Mouse (Mus musculus) midbrain, postnatal 0 days (tissue): Measurements from ENCODE around the gene Zfp260. TPM values are rescaled to one million over a fixed set of nuclear protein-coding genes. Genes with fewer than 3 reads are reported as not detected.

Source experiments
- ATAC-seq: fragments of 200-750 bp; cut with Nextera tagmentation; 2 replicates; pipeline ENCODE4 v1.8.0; 2017; ENCODE audit warnings: moderate number of reproducible peaks, mild to moderate bottlenecking, moderate TSS enrichment, moderate library complexity; ENCODE audit not compliant: low FRiP score
- DNase-seq: peaks from one replicate; pipeline ENCODE4 v3.0.0-alpha.2; 2015; ENCODE audit warnings: low spot score
- H3K27ac ChIP-seq: fragments of 300-500 bp; sonication (generic); 2 replicates; pipeline ENCODE4 v1.5.1; 2014; ENCODE audit warnings: low read depth, mild to moderate bottlenecking, low read length, mixed read lengths
- H3K27me3 ChIP-seq: fragments of 300-500 bp; sonication (generic); 2 replicates; pipeline ENCODE4 v1.6.1; 2014; ENCODE audit warnings: low read length, control low read depth, mixed read lengths; ENCODE audit not compliant: insufficient read depth
- H3K36me3 ChIP-seq: fragments of 300-500 bp; sonication (generic); 2 replicates; pipeline ENCODE4 v1.6.1; 2014; ENCODE audit warnings: low read length, control low read depth, mixed read lengths; ENCODE audit not compliant: insufficient read depth
- H3K4me1 ChIP-seq: fragments of 300-500 bp; sonication (generic); 2 replicates; pipeline ENCODE4 v1.6.1; 2014; ENCODE audit warnings: mild to moderate bottlenecking, control low read depth, antibody characterized with exemption, low read length, mixed read lengths; ENCODE audit not compliant: insufficient read depth
- H3K4me2 ChIP-seq: fragments of 300-500 bp; sonication (generic); 2 replicates; pipeline ENCODE4 v1.6.1; 2014; ENCODE audit warnings: low read depth, mild to moderate bottlenecking, low read length, mixed read lengths; ENCODE audit not compliant: poor library complexity, severe bottlenecking
- H3K4me3 ChIP-seq: fragments of 300-500 bp; sonication (generic); 2 replicates; pipeline ENCODE4 v1.5.1; 2014; ENCODE audit warnings: low read depth, mild to moderate bottlenecking, low read length, moderate library complexity
- H3K9ac ChIP-seq: fragments of 300-500 bp; sonication (generic); replicated peaks from 2 replicates; pipeline ENCODE4 v1.6.1; 2014; ENCODE audit warnings: mild to moderate bottlenecking, low read length, moderate library complexity, mixed read lengths; ENCODE audit not compliant: poor library complexity, severe bottlenecking
- H3K9me3 ChIP-seq: fragments of 300-500 bp; sonication (generic); 2 replicates; pipeline ENCODE4 v1.6.1; 2016; ENCODE audit warnings: low read length, control low read depth
- CTCF ChIP-seq: IDR thresholded peaks from 2 replicates; pipeline ENCODE4 v1.5.1; 2016; ENCODE audit warnings: antibody characterized with exemption, mild to moderate bottlenecking
- WGBS: fragments of 180-500 bp; shearing (Covaris S2); extraction: QIAGEN DNeasy Blood & Tissue Kit; methylation state at CpG from one replicate; pipeline ENCODE4 v1.1.7; 2014; 5-methylcytosine and 5-hydroxymethylcytosine counted together
- microRNA-seq: library from miRNA; unstranded; fragments of <30 nt; microRNA quantifications from one replicate; pipeline ENCODE4, GENCODE M21; 2016; ENCODE audit warnings: borderline number of aligned reads
- polyA plus RNA-seq: library from polyadenylated mRNA; unstranded; fragments of >200 nt; fragmentation: Nextera tagmentation; extraction: Ambion mirVana; gene quantifications from 2 replicates; pipeline ENCODE4 v1.2.1, GENCODE M21; 2015
- total RNA-seq: library from RNA; depleted of rRNA; stranded (reverse); fragments of >200 nt; gene quantifications from 2 replicates; pipeline ENCODE4 v1.2.3, GENCODE M21; 2014; rRNA removed

Gene Zfp260
- total and polyA plus RNA-seq, 2 experiments from 2014 or later: 39.4 to 43.6 TPM

GRCm38 (mm10) chr7:30143555-30144209 is 49.1 kb downstream of the Zfp260 start:
- Histone ChIP-seq H3K9me3 (0 out of 2 replicates have a peak, but pooled peaks cover 4% of the 10 kb centered on the region), H3K36me3 (0 out of 2 replicates have a peak, but pooled peaks cover 2% of the 10 kb centered on the region), H3K4me3 (peak overlapping the region; percentile 58), H3K4me1 (no peaks in the 10 kb centered on the region), H3K27ac (peak overlapping the region; percentile 70), H3K27me3 (no peaks in the 10 kb centered on the region), H3K4me2 (peak overlapping the region; percentile 71), H3K9ac (peak overlapping the region; percentile 66)
- WGBS: 3% methylated on average over 35 of the region's 35 CpGs
- peak; percentile 93 for DNase-seq
- ATAC-seq: peak; percentile 92
- peak; percentile 23; the same call in 1 of the 2 replicates for TF ChIP-seq CTCF

GRCm38 (mm10) chr7:30147011-30147410 is 52.4 kb downstream of the Zfp260 start:
- DNase-seq (no peak), ATAC-seq (no peak)
- 94% methylated on average over 5 of the region's 5 CpGs for WGBS
- Histone ChIP-seq H3K36me3 (peaks cover 1% of the 10 kb centered on the region; the same call in 1 of the 2 replicates), H3K4me2 (no peak overlapping the region), H3K27ac (no peak overlapping the region), H3K9ac (no peak overlapping the region), H3K27me3 (no peaks in the 10 kb centered on the region), H3K4me3 (no peak overlapping the region), H3K9me3 (peaks cover 17% of the 10 kb centered on the region), H3K4me1 (no peaks in the 10 kb centered on the region)
- no peak for TF ChIP-seq CTCF

GRCm38 (mm10) chr7:30154040-30154439 is 59.5 kb downstream of the Zfp260 start:
- Histone ChIP-seq H3K27ac (no peak overlapping the region), H3K4me1 (no peaks in the 10 kb centered on the region), H3K36me3 (peaks cover 31% of the 10 kb centered on the region), H3K9me3 (peaks cover 37% of the 10 kb centered on the region), H3K4me3 (no peak overlapping the region), H3K27me3 (no peaks in the 10 kb centered on the region), H3K4me2 (no peak overlapping the region), H3K9ac (no peak overlapping the region)
- no peak for DNase-seq
- no peak for ATAC-seq
- TF ChIP-seq CTCF: no peak
- WGBS: 97% methylated on average over 1 of the region's 1 CpGs

- no peak overlapping the region for H3K27ac ChIP-seq
- peaks cover 42% of the 10 kb centered on the region for H3K36me3 ChIP-seq
- ATAC-seq (no peak), DNase-seq (no peak)
- no peak overlapping the region for H3K4me2 ChIP-seq
- H3K9me3 ChIP-seq: peaks cover 35% of the 10 kb centered on the region
- no peak overlapping the region for H3K4me3 ChIP-seq
- no peak overlapping the region for H3K9ac ChIP-seq
- H3K27me3 ChIP-seq: no peaks in the 10 kb centered on the region
- no peak for TF ChIP-seq CTCF
- no peaks in the 10 kb centered on the region for H3K4me1 ChIP-seq
- 99% methylated on average over 3 of the region's 3 CpGs for WGBS
These were observed 60.9 kb downstream of the Zfp260 start for GRCm38 (mm10) chr7:30155507-30155906.

Small RNA genes within 50 kb of the gene (microRNA-seq; reads per million reads assigned to microRNA genes)
- gene Gm23368: not detected

Other genes starting within 250 kb of the Zfp260 start
- gene Zfp940, start 241.1 kb upstream of the Zfp260 start, total RNA-seq: 11.7 and 12.3 TPM in 2 replicates
- gene Zfp940, start 241.1 kb upstream of the Zfp260 start, polyA plus RNA-seq: 12.7 and 13.1 TPM in 2 replicates
- gene Zfp420, start 234.8 kb upstream of the Zfp260 start, total RNA-seq: 20.4 and 24.5 TPM in 2 replicates
- 14.7 and 16.2 TPM in 2 replicates for gene Zfp420, start 234.8 kb upstream of the Zfp260 start, polyA plus RNA-seq
- gene Zfp27, start 188.2 kb upstream of the Zfp260 start, total RNA-seq: 15.7 and 18.0 TPM in 2 replicates
- 7.9 and 8.5 TPM in 2 replicates for gene Zfp27, start 188.2 kb upstream of the Zfp260 start, polyA plus RNA-seq
- 6.6 and 7.9 TPM in 2 replicates for gene Zfp383, start 186.6 kb upstream of the Zfp260 start, total RNA-seq
- gene Zfp383, start 186.6 kb upstream of the Zfp260 start, polyA plus RNA-seq: 5.4 and 5.8 TPM in 2 replicates
- gene Zfp74, start 140.7 kb upstream of the Zfp260 start, total RNA-seq: 12.8 and 13.3 TPM in 2 replicates
- gene Zfp74, start 140.7 kb upstream of the Zfp260 start, polyA plus RNA-seq: 15.9 and 17.1 TPM in 2 replicates
- 8.2 and 12.6 TPM in 2 replicates for gene Zfp568, start 110.8 kb upstream of the Zfp260 start, total RNA-seq
- gene Zfp568, start 110.8 kb upstream of the Zfp260 start, polyA plus RNA-seq: 2.0 and 2.5 TPM in 2 replicates
- gene Zfp14, start 43.4 kb upstream of the Zfp260 start, total RNA-seq: 13.0 and 16.5 TPM in 2 replicates
- 5.8 and 8.7 TPM in 2 replicates for gene Zfp14, start 43.4 kb upstream of the Zfp260 start, polyA plus RNA-seq
- 5.3 and 6.4 TPM in 2 replicates for gene Zfp82, start 21.9 kb upstream of the Zfp260 start, total RNA-seq
- 5.4 and 6.4 TPM in 2 replicates for gene Zfp82, start 21.9 kb upstream of the Zfp260 start, polyA plus RNA-seq
- not detected in 2 replicates for gene Gm26920, start 4.4 kb upstream of the Zfp260 start, total RNA-seq
- 0.63 and 1.3 TPM in 2 replicates for gene Gm26920, start 4.4 kb upstream of the Zfp260 start, polyA plus RNA-seq
- 0.93 and 3.8 TPM in 2 replicates for gene Zfp566, start 4.2 kb upstream of the Zfp260 start, total RNA-seq
- 16.2 and 18.0 TPM in 2 replicates for gene Zfp566, start 4.2 kb upstream of the Zfp260 start, polyA plus RNA-seq
- gene Zfp382, start 27.2 kb downstream of the Zfp260 start, total RNA-seq: 23.0 and 24.7 TPM in 2 replicates
- 14.5 and 14.7 TPM in 2 replicates for gene Zfp382, start 27.2 kb downstream of the Zfp260 start, polyA plus RNA-seq
- 49.8 and 52.1 TPM in 2 replicates for gene Zfp146, start 75.0 kb downstream of the Zfp260 start, total RNA-seq
- 5.9 and 7.2 TPM in 2 replicates for gene Zfp146, start 75.0 kb downstream of the Zfp260 start, polyA plus RNA-seq
- gene Cox7a1, start 89.4 kb downstream of the Zfp260 start, total RNA-seq: not detected in 2 replicates
- 7.3 and 8.8 TPM in 2 replicates for gene Cox7a1, start 89.4 kb downstream of the Zfp260 start, polyA plus RNA-seq
- 201 and 272 TPM in 2 replicates for gene Capns1, start 104.0 kb downstream of the Zfp260 start, total RNA-seq
- gene Capns1, start 104.0 kb downstream of the Zfp260 start, polyA plus RNA-seq: 58.0 and 62.4 TPM in 2 replicates
- 93.3 and 126 TPM in 2 replicates for gene Polr2i, start 137.2 kb downstream of the Zfp260 start, total RNA-seq
- gene Polr2i, start 137.2 kb downstream of the Zfp260 start, polyA plus RNA-seq: 190 and 196 TPM in 2 replicates
- 127 and 149 TPM in 2 replicates for gene Tbcb, start 137.5 kb downstream of the Zfp260 start, total RNA-seq
- gene Tbcb, start 137.5 kb downstream of the Zfp260 start, polyA plus RNA-seq: 483 and 527 TPM in 2 replicates
- gene Ovol3, start 140.9 kb downstream of the Zfp260 start, total RNA-seq: not detected in 2 replicates
- not detected in 2 replicates for gene Ovol3, start 140.9 kb downstream of the Zfp260 start, polyA plus RNA-seq
- 0.71 TPM in 1 of 2 replicates, not detected in the other for gene Thap8, start 185.3 kb downstream of the Zfp260 start, total RNA-seq
- 0.38 and 0.57 TPM in 2 replicates for gene Thap8, start 185.3 kb downstream of the Zfp260 start, polyA plus RNA-seq
- 1.7 and 24.3 TPM in 2 replicates for gene Wdr62, start 185.6 kb downstream of the Zfp260 start, total RNA-seq
- gene Wdr62, start 185.6 kb downstream of the Zfp260 start, polyA plus RNA-seq: 3.3 and 4.1 TPM in 2 replicates
- 140 and 197 TPM in 2 replicates for gene Clip3, start 197.0 kb downstream of the Zfp260 start, total RNA-seq
- gene Clip3, start 197.0 kb downstream of the Zfp260 start, polyA plus RNA-seq: 144 and 155 TPM in 2 replicates
- 76.1 and 121 TPM in 2 replicates for gene Alkbh6, start 213.9 kb downstream of the Zfp260 start, total RNA-seq
- 129 and 140 TPM in 2 replicates for gene Alkbh6, start 213.9 kb downstream of the Zfp260 start, polyA plus RNA-seq
- 7.3 and 14.1 TPM in 2 replicates for gene Syne4, start 220.0 kb downstream of the Zfp260 start, total RNA-seq
- gene Syne4, start 220.0 kb downstream of the Zfp260 start, polyA plus RNA-seq: 11.7 and 13.6 TPM in 2 replicates
- 0.05 and 0.19 TPM in 2 replicates for gene E130208F15Rik, start 227.0 kb downstream of the Zfp260 start, total RNA-seq
- gene E130208F15Rik, start 227.0 kb downstream of the Zfp260 start, polyA plus RNA-seq: not detected in 2 replicates
- gene Sdhaf1, start 229.1 kb downstream of the Zfp260 start, total RNA-seq: 11.5 and 14.7 TPM in 2 replicates
- 16.5 and 16.8 TPM in 2 replicates for gene Sdhaf1, start 229.1 kb downstream of the Zfp260 start, polyA plus RNA-seq